Comparison of ENCODE assay signal across 12 mouse cellular contexts in genomic region chr10:68168613-68169012, GRCm38 (mm10).
DNase-seq lines count a peak whose midpoint lies in the region; ATAC-seq and TF ChIP-seq lines count a peak whose summit lies in the region.
"Had no signal": no experiment of that assay in that cellular context is flagged by ENCODE, and none has a peak within 500 bp of the region (broad histone marks: within the 10 kb centered on the region; RNA-seq: fewer than 3 reads in every experiment).

No protein-coding gene starts in this region.

- TF ChIP-seq CTCF in layer of hippocampus, adult 2 months (conservative IDR thresholded peaks at IDR 0.05), result no peak

- intact Hi-C loops in heart, postnatal 14 days (cut with DNase I), result loop anchor here (5.0 kb wide), 2 partner anchors 34 to 114 kb away; no protein-coding TSS in a partner anchor

- peaks cover 21 to 58% of the 10 kb centered on the region in 2 experiments for H3K4me1 ChIP-seq in heart, embryonic 14.5 days (ENCODE audit: control insufficient read depth in 2 of 2, insufficient read depth in 2 of 2, low read length in 2 of 2)
- H3K4me1 ChIP-seq in stomach, embryonic 14.5 days (ENCODE audit: control insufficient read depth, insufficient read depth, low read length), result peaks cover 29% of the 10 kb centered on the region
- H3K4me1 ChIP-seq in forebrain, embryonic 10.5 days, result peaks cover 35% of the 10 kb centered on the region

- H3K4me3 ChIP-seq in layer of hippocampus, adult 2 months, result no peak overlapping the region
- H3K4me3 ChIP-seq in heart, embryonic 14.5 days (ENCODE audit: control insufficient read depth in 1 of 2, insufficient read depth in 1 of 2, low read depth in 1 of 2, low read length in 2 of 2), result no peak overlapping the region
- no peak overlapping the region for H3K4me3 ChIP-seq in stomach, embryonic 14.5 days (ENCODE audit: low read depth, low read length)
- H3K4me3 ChIP-seq in forebrain, embryonic 10.5 days, result no peak overlapping the region
- H3K4me3 ChIP-seq: erythroblast, embryonic 14.5 days; midbrain, embryonic 13.5 days had no signal

- H3K27ac ChIP-seq in layer of hippocampus, adult 2 months, result peak overlapping the region; percentile 72
- peak overlapping the region; percentile 88 to 92 for H3K27ac ChIP-seq in heart, embryonic 14.5 days (replicated peaks in 1 of 2; ENCODE audit: control insufficient read depth in 1 of 2, insufficient read depth in 1 of 2, low read depth in 2 of 2, low read length in 2 of 2)
- H3K27ac ChIP-seq in stomach, embryonic 14.5 days (ENCODE audit: low read length), result peak overlapping the region; percentile 61; the same call in 1 of the 2 replicates
- H3K27ac ChIP-seq in forebrain, embryonic 10.5 days, result no peak overlapping the region
- H3K27ac ChIP-seq: midbrain, embryonic 13.5 days had no signal

- peak overlapping the region; percentile 44 for H3K4me2 ChIP-seq in heart, embryonic 14.5 days (ENCODE audit: low read length)
- H3K4me2 ChIP-seq in stomach, embryonic 14.5 days (replicated peaks; ENCODE audit: low read depth, low read length), result no peak overlapping the region
- H3K4me2 ChIP-seq: midbrain, embryonic 13.5 days had no signal

- H3K9ac ChIP-seq in heart, embryonic 14.5 days (ENCODE audit: low read length), result peak overlapping the region; percentile 40; the same call in 1 of the 2 replicates
- H3K9ac ChIP-seq in stomach, embryonic 14.5 days (replicated peaks; ENCODE audit: low read depth, low read length), result no peak overlapping the region
- H3K9ac ChIP-seq: midbrain, embryonic 13.5 days had no signal

- DNase-seq in heart, adult 11 months, result peak; percentile 50
- DNase-seq in heart, postnatal 14 days, result no peak
- no peak for DNase-seq in layer of hippocampus, adult 2 months (ENCODE audit: low spot score in 2 of 2)
- DNase-seq in layer of hippocampus, postnatal 25 days (ENCODE audit: extremely low spot score in 1 of 2, low spot score in 1 of 2), result no peak
- no peak for DNase-seq in adrenal gland, postnatal 10 days
- no peak for DNase-seq in forebrain, embryonic 10.5 days (ENCODE audit: extremely low spot score, low spot score)
- DNase-seq: adrenal gland, adult 8-10 months; cerebellum, postnatal 10 days had no signal

- 0 out of 2 replicates have a peak, but pooled peaks have one; percentile 27 for ATAC-seq in heart, embryonic 14.5 days (ENCODE audit: insufficient number of reproducible peaks, insufficient read depth, low FRiP score, low read depth)
- ATAC-seq in stomach, embryonic 14.5 days (ENCODE audit: insufficient number of reproducible peaks, insufficient read depth, low FRiP score, low read depth), result no peak
- ATAC-seq: midbrain, embryonic 13.5 days had no signal

- no peaks in the 10 kb centered on the region for H3K27me3 ChIP-seq in heart, embryonic 14.5 days (ENCODE audit: control insufficient read depth, insufficient read depth, low read length)
- no peaks in the 10 kb centered on the region for H3K27me3 ChIP-seq in stomach, embryonic 14.5 days (ENCODE audit: control insufficient read depth, insufficient read depth, low read length)
- no peaks in the 10 kb centered on the region for H3K27me3 ChIP-seq in forebrain, embryonic 10.5 days (ENCODE audit: poor library complexity, severe bottlenecking)
- H3K27me3 ChIP-seq: midbrain, embryonic 13.5 days had no signal

- no peaks in the 10 kb centered on the region for H3K36me3 ChIP-seq in heart, embryonic 14.5 days (ENCODE audit: control insufficient read depth, insufficient read depth, low read length)
- H3K36me3 ChIP-seq in stomach, embryonic 14.5 days (ENCODE audit: control insufficient read depth, insufficient read depth, low read length), result no peaks in the 10 kb centered on the region
- no peaks in the 10 kb centered on the region for H3K36me3 ChIP-seq in forebrain, embryonic 10.5 days (replicated peaks)
- H3K36me3 ChIP-seq: midbrain, embryonic 13.5 days had no signal

- no peaks in the 10 kb centered on the region for H3K9me3 ChIP-seq in heart, embryonic 14.5 days (ENCODE audit: control insufficient read depth, low read length)
- no peaks in the 10 kb centered on the region for H3K9me3 ChIP-seq in stomach, embryonic 14.5 days (ENCODE audit: control insufficient read depth, low read depth, low read length)
- H3K9me3 ChIP-seq in forebrain, embryonic 10.5 days, result no peaks in the 10 kb centered on the region
- H3K9me3 ChIP-seq: midbrain, embryonic 13.5 days had no signal

- 32% methylated on average over 6 of the region's 6 CpGs for WGBS in heart, embryonic 14.5 days
- WGBS in stomach, embryonic 14.5 days, result 36% methylated on average over 6 of the region's 6 CpGs
- 88% methylated on average over 6 of the region's 6 CpGs for WGBS in forebrain, embryonic 10.5 days
